ENCODE assay signal across 12 mouse cellular contexts in genomic region chr10:63176471-63176931, GRCm38 (mm10). TPM values are rescaled to one million over a fixed set of nuclear protein-coding genes. Genes with fewer than 3 reads are reported as not detected.
DNase-seq lines count a peak whose midpoint lies in the region; ATAC-seq and TF ChIP-seq lines count a peak whose summit lies in the region.
"Had no signal": no experiment of that assay in that cellular context is flagged by ENCODE, and none has a peak within 500 bp of the region (broad histone marks: within the 10 kb centered on the region; RNA-seq: fewer than 3 reads in every experiment).

No protein-coding gene starts in this region.

- WGBS in spleen, adult 2 months = 2% methylated on average over 8 of the region's 8 CpGs
- 65% methylated on average over 8 of the region's 8 CpGs for WGBS in lung, postnatal 0 days
- 97% methylated on average over 8 of the region's 8 CpGs for WGBS in forebrain, embryonic 13.5 days
- 91% methylated on average over 8 of the region's 8 CpGs for WGBS in kidney, embryonic 16.5 days

- TF ChIP-seq EP300 in lung, postnatal 0 days (IDR thresholded peaks at IDR 0.05) = no peak

- ATAC-seq in common myeloid progenitor, adult 5-6 weeks (replicated peaks; ENCODE audit: low read depth, poor library complexity, severe bottlenecking) = peak; percentile 86
- peak; percentile 26 for ATAC-seq in lung, postnatal 0 days
- no peak for ATAC-seq in forebrain, embryonic 13.5 days
- ATAC-seq in kidney, embryonic 16.5 days (ENCODE audit: low FRiP score, low TSS enrichment) = no peak
- ATAC-seq: midbrain, embryonic 16.5 days; Patski had no signal

- DNase-seq in spleen, adult 2 months (ENCODE audit: low read depth in 1 of 2, low spot score in 2 of 2) = peak in 1 of 2 experiments; percentile 64
- DNase-seq in spleen, postnatal 14 days (ENCODE audit: low spot score in 2 of 2) = no peak
- DNase-seq in lung, postnatal 0 days (ENCODE audit: low spot score) = peak; percentile 38
- peak; percentile 78 for DNase-seq in splenic B cell, adult 2 months (ENCODE audit: low read depth, low spot score)
- DNase-seq in frontal cortex, adult 2 months (ENCODE audit: extremely low spot score in 1 of 2, low spot score in 1 of 2) = no peak
- DNase-seq: forebrain, postnatal 0 days; kidney, adult 9 months had no signal

- peak; percentile 2; the same call in 1 of the 2 replicates for TF ChIP-seq POLR2A in spleen, adult 2 months (IDR thresholded peaks at IDR 0.05; ENCODE audit: low read depth, low read length)

- no peaks in the 10 kb centered on the region for H3K27me3 ChIP-seq in spleen, adult 2 months (ENCODE audit: control insufficient read depth, insufficient read depth, low read length)
- no peaks in the 10 kb centered on the region for H3K27me3 ChIP-seq in lung, postnatal 0 days (replicated peaks; ENCODE audit: insufficient read depth, low read length)
- no peaks in the 10 kb centered on the region for H3K27me3 ChIP-seq in splenic B cell, adult 2 months (ENCODE audit: control insufficient read depth, insufficient read depth, low read length, poor library complexity, severe bottlenecking)
- no peaks in the 10 kb centered on the region for H3K27me3 ChIP-seq in forebrain, embryonic 13.5 days
- H3K27me3 ChIP-seq in kidney, embryonic 16.5 days (ENCODE audit: insufficient read depth, low read length) = no peaks in the 10 kb centered on the region

- H3K4me1 ChIP-seq in spleen, adult 2 months (ENCODE audit: control insufficient read depth, insufficient read depth, insufficient read length) = peaks cover 13% of the 10 kb centered on the region; the same call in 1 of the 2 replicates
- H3K4me1 ChIP-seq in lung, postnatal 0 days (ENCODE audit: insufficient read depth, low read depth, low read length) = no peaks in the 10 kb centered on the region
- no peaks in the 10 kb centered on the region for H3K4me1 ChIP-seq in forebrain, embryonic 13.5 days
- H3K4me1 ChIP-seq in kidney, embryonic 16.5 days (ENCODE audit: insufficient read depth, low read length) = no peaks in the 10 kb centered on the region

- H3K27ac ChIP-seq in spleen, adult 2 months (ENCODE audit: insufficient read depth, low read length) = peak overlapping the region; percentile 96
- no peak overlapping the region for H3K27ac ChIP-seq in lung, postnatal 0 days (ENCODE audit: low read length)
- H3K27ac ChIP-seq in forebrain, embryonic 13.5 days = no peak overlapping the region
- H3K27ac ChIP-seq in kidney, embryonic 16.5 days (ENCODE audit: low read length) = no peak overlapping the region

- H3K9me3 ChIP-seq in lung, postnatal 0 days (ENCODE audit: low read length) = no peaks in the 10 kb centered on the region
- H3K9me3 ChIP-seq in forebrain, embryonic 13.5 days (replicated peaks) = no peaks in the 10 kb centered on the region
- H3K9me3 ChIP-seq in kidney, embryonic 16.5 days (ENCODE audit: low read length) = no peaks in the 10 kb centered on the region

- H3K4me2 ChIP-seq in lung, postnatal 0 days (replicated peaks; ENCODE audit: low read depth, low read length) = peak overlapping the region; percentile 56
- no peak overlapping the region for H3K4me2 ChIP-seq in forebrain, embryonic 13.5 days
- H3K4me2 ChIP-seq in kidney, embryonic 16.5 days (replicated peaks; ENCODE audit: low read depth, low read length) = no peak overlapping the region

- no peaks in the 10 kb centered on the region for H3K36me3 ChIP-seq in spleen, adult 2 months (ENCODE audit: control insufficient read depth, insufficient read depth, low read length)
- H3K36me3 ChIP-seq in lung, postnatal 0 days (ENCODE audit: insufficient read depth, low read length) = no peaks in the 10 kb centered on the region
- no peaks in the 10 kb centered on the region for H3K36me3 ChIP-seq in splenic B cell, adult 2 months (ENCODE audit: control insufficient read depth, insufficient read depth, low read length, poor library complexity, severe bottlenecking)
- no peaks in the 10 kb centered on the region for H3K36me3 ChIP-seq in forebrain, embryonic 13.5 days (ENCODE audit: poor library complexity, severe bottlenecking)
- H3K36me3 ChIP-seq in kidney, embryonic 16.5 days (ENCODE audit: insufficient read depth, low read length) = no peaks in the 10 kb centered on the region

- TF ChIP-seq CTCF in spleen, adult 2 months (IDR thresholded peaks at IDR 0.05; ENCODE audit: extremely low read depth, insufficient read depth, insufficient read length, insufficient replicate concordance) = no peak
- TF ChIP-seq CTCF in lung, postnatal 0 days (IDR thresholded peaks at IDR 0.05) = no peak

- peak overlapping the region; percentile 64 for H3K4me3 ChIP-seq in spleen, adult 2 months (ENCODE audit: extremely low read depth, insufficient read depth, insufficient read length)
- peak overlapping the region; percentile 26; the same call in 1 of the 2 replicates for H3K4me3 ChIP-seq in lung, postnatal 0 days (ENCODE audit: low read depth, low read length)
- H3K4me3 ChIP-seq in forebrain, embryonic 13.5 days = no peak overlapping the region
- H3K4me3 ChIP-seq in kidney, embryonic 16.5 days (ENCODE audit: low read length) = no peak overlapping the region

- H3K9ac ChIP-seq in lung, postnatal 0 days (replicated peaks; ENCODE audit: low read depth) = no peak overlapping the region
- H3K9ac ChIP-seq in forebrain, embryonic 13.5 days = no peak overlapping the region
- H3K9ac ChIP-seq in kidney, embryonic 16.5 days (replicated peaks; ENCODE audit: low read length) = no peak overlapping the region
- H3K9ac ChIP-seq: forebrain, postnatal 0 days had no signal

RNA-seq across cellular contexts. Expression of gene Mypn, which starts 27.3 kb away (rescaled TPM):
- polyA plus RNA-seq in spleen, adult 2 months (2012; rRNA removed) = 0.01 TPM in 1 of 2 replicates, not detected in the other
- not detected in 2 replicates for total RNA-seq in common myeloid progenitor, adult 5-6 weeks (2017)
- 0.16 and 0.18 TPM in 2 replicates for polyA plus RNA-seq in lung, postnatal 0 days (2015; fragmentation: Nextera tagmentation; extraction: Ambion mirVana)
- 0.16 TPM in 1 of 2 replicates, not detected in the other for polyA plus RNA-seq in forebrain, embryonic 13.5 days (2015; fragmentation: Nextera tagmentation; extraction: Ambion mirVana)
- 1.9 and 2.0 TPM in 2 replicates for polyA plus RNA-seq in frontal cortex, adult 2 months (2012; rRNA removed)
- 0.10 and 0.18 TPM in 2 replicates for polyA plus RNA-seq in kidney, embryonic 16.5 days (2015; fragmentation: Nextera tagmentation; extraction: Ambion mirVana)
- polyA plus RNA-seq: Patski had no signal

Comparison
In these comparisons a context has a peak if more than half of its experiments do, and no peak if none do; other contexts are left out.
1. DNase-seq: peak in lung, postnatal 0 days (single experiment) and splenic B cell, adult 2 months (single experiment); none in spleen, postnatal 14 days (0 of 2) and frontal cortex, adult 2 months (0 of 2).
2. H3K4me3 ChIP-seq: peak in spleen, adult 2 months (single experiment) and lung, postnatal 0 days (single experiment); none in forebrain, embryonic 13.5 days (single experiment) and kidney, embryonic 16.5 days (single experiment).
3. ATAC-seq: peak in common myeloid progenitor, adult 5-6 weeks (single experiment) and lung, postnatal 0 days (single experiment); none in forebrain, embryonic 13.5 days (single experiment) and kidney, embryonic 16.5 days (single experiment).